Mouse (Mus musculus): ENCODE measurements around the gene Ccng1. TPM values are rescaled to one million over a fixed set of nuclear protein-coding genes. Genes with fewer than 3 reads are reported as not detected.

Ccng1 gene
- 27.8 and 29.3 TPM in 2 replicates for polyA plus RNA-seq (2015; fragmentation: Nextera tagmentation; extraction: Ambion mirVana)

DNA sequence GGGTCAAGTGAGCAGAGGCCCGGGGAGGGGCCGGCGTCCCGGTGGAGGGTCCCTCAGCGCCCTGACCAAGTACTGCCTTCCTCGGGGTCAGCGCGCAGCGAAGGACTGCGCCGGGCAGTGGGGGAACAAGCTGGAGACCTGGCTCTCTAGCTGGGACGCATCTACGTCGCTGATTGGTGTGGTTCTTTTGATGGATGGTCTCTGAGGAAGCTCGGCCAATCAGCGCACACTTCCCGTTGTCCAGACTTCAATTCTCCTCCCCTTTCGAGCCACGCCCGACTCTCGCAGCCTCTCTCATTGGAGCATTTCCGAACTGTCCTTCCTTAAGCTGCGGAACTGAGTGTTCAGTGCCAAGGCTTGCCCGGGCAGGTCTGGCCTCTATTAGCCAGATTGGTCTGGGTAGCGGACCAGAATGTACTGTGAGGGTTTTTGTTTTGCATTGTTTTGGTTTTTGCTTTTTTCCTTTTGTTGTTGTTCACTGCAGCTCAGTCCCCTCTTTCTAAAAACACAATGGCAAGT lies at the start of gene Ccng1:
Gene Ccng1, minus strand, starts transcription at position 203 of the 519 bp plus-strand sequence.
- peak; percentile 99 for ATAC-seq
- H3K4me2 ChIP-seq = peak within 1 kb of the TSS; percentile 84
- H3K9me3 ChIP-seq (replicated peaks) = no peaks in the 10 kb centered on the region
- H3K4me1 ChIP-seq = peaks cover 11% of the 10 kb centered on the region
- H3K9ac ChIP-seq = peak within 1 kb of the TSS; percentile 80
- H3K4me3 ChIP-seq = peak within 1 kb of the TSS; percentile 74
- 0 out of 2 replicates have a peak, but pooled peaks cover 3% of the 10 kb centered on the region for H3K36me3 ChIP-seq (ENCODE audit: poor library complexity, severe bottlenecking)
- under 1% methylated on average over 25 of the region's 25 CpGs for WGBS
- no peaks in the 10 kb centered on the region for H3K27me3 ChIP-seq
- H3K27ac ChIP-seq = no peak within 1 kb of the TSS

DNA sequence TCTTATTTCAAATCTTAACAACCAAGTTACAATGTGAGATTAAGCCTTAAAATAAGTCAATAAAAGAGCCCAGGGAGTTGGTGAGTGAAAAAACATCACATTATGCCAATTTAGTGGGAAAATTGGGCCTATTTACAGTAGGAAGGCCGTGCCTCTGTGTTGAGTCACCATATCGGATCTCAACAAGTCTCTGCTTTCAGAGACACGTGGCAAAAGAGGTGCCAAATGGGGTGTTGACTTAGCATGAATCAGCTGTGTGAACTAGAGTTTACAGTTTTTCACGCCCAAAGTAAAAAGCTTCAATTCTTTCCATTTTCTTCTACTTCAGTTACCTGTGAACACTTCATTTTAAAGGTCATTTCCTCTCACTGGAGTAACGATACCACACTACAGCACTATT lies 35.2 kb upstream of the Ccng1 start:
- Histone ChIP-seq H3K9me3 (replicated peaks) (no peaks in the 10 kb centered on the region), H3K27ac (no peak overlapping the region), H3K4me2 (no peak overlapping the region), H3K27me3 (no peaks in the 10 kb centered on the region), H3K4me1 (peaks cover 5% of the 10 kb centered on the region; the same call in 1 of the 2 replicates), H3K9ac (no peak overlapping the region), H3K4me3 (no peak overlapping the region), H3K36me3 (ENCODE audit: poor library complexity, severe bottlenecking) (no peaks in the 10 kb centered on the region)
- ATAC-seq = no peak
- 29% methylated on average over 5 of the region's 5 CpGs for WGBS

DNA sequence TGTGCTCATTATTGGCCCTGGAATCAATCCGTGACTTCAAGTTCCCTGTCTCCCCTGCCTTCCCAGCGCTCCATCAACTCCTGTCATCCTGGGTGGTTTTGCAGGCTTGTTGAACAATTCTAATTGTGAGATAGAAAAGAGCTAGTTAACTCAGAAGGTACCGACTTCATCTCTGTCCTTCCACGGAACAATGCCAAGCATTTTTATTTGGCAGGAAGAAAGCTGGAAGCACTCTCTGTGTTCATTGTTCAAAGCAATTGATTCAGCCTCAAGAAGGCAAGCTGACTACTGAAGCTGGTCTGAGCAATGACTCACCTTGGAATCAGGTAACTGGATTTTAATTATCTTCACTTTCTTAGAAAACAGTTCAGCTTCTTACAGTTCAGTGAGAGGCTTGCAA lies 34.6 kb upstream of the Ccng1 start:
- no peaks in the 10 kb centered on the region for H3K27me3 ChIP-seq

DNA sequence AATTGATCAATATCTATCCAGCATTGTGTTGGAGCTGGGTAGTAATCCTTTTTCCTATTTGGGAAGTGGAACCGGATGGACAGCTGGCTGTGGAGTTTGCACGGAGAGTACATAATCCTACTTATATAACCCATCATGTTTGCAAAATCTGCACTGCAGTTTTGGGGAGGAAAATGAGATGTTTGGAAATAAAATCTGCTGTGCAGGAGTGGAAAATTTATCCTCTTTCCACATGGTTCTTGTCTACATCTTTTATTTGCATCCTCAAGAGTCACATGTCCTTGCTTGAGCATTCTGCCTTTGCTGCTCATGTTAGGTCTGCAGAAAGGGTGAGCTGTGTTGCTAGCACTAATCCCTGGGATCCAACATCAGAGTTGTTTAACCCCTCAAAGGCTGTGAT lies 31.8 kb upstream of the Ccng1 start:
- 82% methylated on average over 2 of the region's 2 CpGs for WGBS
- H3K27me3 ChIP-seq = no peaks in the 10 kb centered on the region

More for the DNA sequence above, 34.6 kb upstream of the Ccng1 start:
- Histone ChIP-seq H3K36me3 (ENCODE audit: poor library complexity, severe bottlenecking) (no peaks in the 10 kb centered on the region), H3K4me1 (peaks cover 5% of the 10 kb centered on the region; the same call in 1 of the 2 replicates), H3K9me3 (replicated peaks) (no peaks in the 10 kb centered on the region), H3K27ac (no peak overlapping the region), H3K4me2 (no peak overlapping the region), H3K9ac (no peak overlapping the region), H3K4me3 (no peak overlapping the region)
- no peak for ATAC-seq
- WGBS = 40% methylated on average over 4 of the region's 4 CpGs

DNA sequence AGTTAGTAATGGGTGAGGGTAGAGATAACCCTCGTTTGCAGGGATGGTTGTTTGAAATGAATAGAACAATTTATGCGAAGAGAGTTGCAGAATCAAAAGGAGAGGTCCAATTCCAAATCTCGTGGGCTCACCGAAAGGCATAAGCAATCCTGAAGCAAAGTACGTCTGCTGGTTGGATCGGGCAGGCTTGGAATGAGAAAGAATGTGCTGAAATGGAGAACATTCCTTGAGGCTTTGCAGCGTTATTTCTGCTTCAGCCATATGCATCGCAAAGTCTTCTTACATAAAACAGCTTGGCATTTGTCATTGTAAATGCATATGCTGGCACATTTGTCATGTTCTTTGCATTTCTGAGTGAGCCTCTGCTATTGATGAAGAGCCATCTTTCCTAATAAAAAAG lies 29.2 kb upstream of the Ccng1 start:
- H3K4me3 ChIP-seq = no peak overlapping the region
- WGBS = 74% methylated on average over 8 of the region's 8 CpGs
- no peaks in the 10 kb centered on the region for H3K9me3 ChIP-seq (replicated peaks)
- no peak overlapping the region for H3K27ac ChIP-seq
- no peaks in the 10 kb centered on the region for H3K36me3 ChIP-seq (ENCODE audit: poor library complexity, severe bottlenecking)
- peak; percentile 54; the same call in 1 of the 2 replicates for ATAC-seq
- no peaks in the 10 kb centered on the region for H3K27me3 ChIP-seq
- no peak overlapping the region for H3K4me2 ChIP-seq
- H3K4me1 ChIP-seq = no peaks in the 10 kb centered on the region
- no peak overlapping the region for H3K9ac ChIP-seq

More for the DNA sequence above, 31.8 kb upstream of the Ccng1 start:
- Histone ChIP-seq H3K4me1 (peaks cover 5% of the 10 kb centered on the region; the same call in 1 of the 2 replicates), H3K4me2 (no peak overlapping the region), H3K36me3 (ENCODE audit: poor library complexity, severe bottlenecking) (no peaks in the 10 kb centered on the region), H3K9me3 (replicated peaks) (no peaks in the 10 kb centered on the region), H3K4me3 (no peak overlapping the region), H3K27ac (no peak overlapping the region), H3K9ac (no peak overlapping the region)
- no peak for ATAC-seq

DNA sequence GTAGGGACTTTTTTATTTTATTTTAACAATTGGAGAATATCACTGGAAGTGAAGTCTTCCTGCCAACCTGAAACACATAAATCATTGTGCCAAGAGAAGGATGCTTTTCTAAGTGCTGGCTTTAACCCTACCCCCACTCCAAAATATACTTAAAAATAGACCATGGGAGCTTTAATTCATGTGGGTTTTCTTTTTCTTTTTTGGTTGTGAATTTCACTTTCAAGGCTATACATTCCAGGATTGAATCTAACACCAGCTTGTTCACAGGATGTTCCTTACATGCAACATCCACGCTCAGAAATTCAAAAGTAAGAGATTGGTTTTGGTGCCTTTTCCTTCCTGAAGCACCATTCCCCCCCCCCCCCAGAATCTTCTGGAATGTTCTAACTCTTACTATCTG lies 28.2 kb upstream of the Ccng1 start:
- no peaks in the 10 kb centered on the region for H3K9me3 ChIP-seq (replicated peaks)
- no peaks in the 10 kb centered on the region for H3K36me3 ChIP-seq (ENCODE audit: poor library complexity, severe bottlenecking)
- no peak overlapping the region for H3K4me2 ChIP-seq
- no peak for ATAC-seq
- no peak overlapping the region for H3K4me3 ChIP-seq
- H3K27me3 ChIP-seq = no peaks in the 10 kb centered on the region
- 100% methylated on average over 1 of the region's 1 CpGs for WGBS
- H3K4me1 ChIP-seq = no peaks in the 10 kb centered on the region
- H3K27ac ChIP-seq = no peak overlapping the region
- H3K9ac ChIP-seq = no peak overlapping the region

DNA sequence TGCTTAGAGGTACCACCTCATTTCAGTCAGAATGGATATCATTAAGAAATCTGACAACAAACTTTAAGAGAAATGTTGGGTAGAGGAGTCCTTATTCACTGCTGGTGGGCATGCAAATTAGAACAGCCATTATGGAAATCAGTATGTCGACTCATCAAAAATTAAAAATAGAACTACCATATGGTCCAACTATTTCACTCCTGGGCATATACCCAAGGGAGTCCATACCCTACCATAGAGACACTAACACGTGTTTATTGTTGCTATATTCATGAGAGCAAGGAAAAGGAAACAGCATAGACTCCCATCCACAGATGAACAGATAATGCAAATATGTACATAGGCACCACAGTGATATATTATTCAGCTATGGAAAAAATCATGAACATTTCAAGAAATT lies 26.7 kb upstream of the Ccng1 start:
- Histone ChIP-seq H3K9me3 (replicated peaks) (no peaks in the 10 kb centered on the region), H3K9ac (no peak overlapping the region), H3K4me1 (no peaks in the 10 kb centered on the region), H3K27ac (no peak overlapping the region), H3K27me3 (no peaks in the 10 kb centered on the region), H3K4me3 (no peak overlapping the region), H3K36me3 (ENCODE audit: poor library complexity, severe bottlenecking) (no peaks in the 10 kb centered on the region), H3K4me2 (no peak overlapping the region)
- 72% methylated on average over 2 of the region's 2 CpGs for WGBS
- peak; percentile 79; the same call in 1 of the 2 replicates for ATAC-seq

DNA sequence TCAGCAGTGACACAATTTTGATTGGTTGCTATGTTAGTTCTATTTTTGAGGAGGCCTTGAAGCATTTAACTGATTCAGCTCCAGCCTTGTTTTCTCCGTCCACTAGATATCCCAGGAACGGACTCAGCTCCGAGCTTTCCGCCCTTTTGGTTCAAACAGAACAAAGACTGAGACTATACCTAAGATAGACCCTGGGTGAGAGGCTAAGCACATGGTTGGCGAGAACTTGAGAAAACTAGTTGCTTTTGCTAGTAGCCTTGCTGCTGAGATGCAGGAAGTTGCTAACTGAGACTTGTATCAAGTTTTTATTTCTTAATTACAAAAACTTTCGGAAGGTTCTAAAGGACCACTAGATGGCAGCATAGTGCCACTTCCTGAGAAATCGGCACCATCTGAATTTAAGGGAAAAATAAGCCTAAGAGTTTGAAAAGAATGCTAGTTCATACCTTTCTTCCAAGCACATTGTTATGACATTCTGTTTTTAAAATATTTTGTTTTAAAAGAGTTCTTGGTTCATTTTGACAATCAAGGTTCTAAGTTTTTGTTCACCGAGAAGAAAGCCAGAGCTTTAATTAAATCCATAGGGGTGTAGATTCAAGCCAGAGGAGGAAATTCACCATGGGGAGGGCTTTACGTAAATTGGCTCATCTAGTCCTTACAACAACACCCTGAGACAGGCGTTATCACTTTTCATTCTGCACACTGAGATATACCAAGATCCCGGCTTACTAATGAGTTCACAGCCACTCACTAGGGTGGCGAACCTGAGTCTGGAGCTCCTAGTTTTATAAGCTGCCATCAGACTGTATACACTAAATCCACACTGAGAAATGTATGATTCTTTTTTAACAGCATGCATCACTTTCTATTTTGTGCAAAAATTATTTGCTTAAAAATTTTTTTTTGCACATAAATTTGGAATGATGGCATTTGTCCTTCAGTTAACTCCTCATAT lies 20.5 kb upstream of the Ccng1 start:
- Histone ChIP-seq H3K9ac (no peak overlapping the region), H3K27ac (no peak overlapping the region), H3K4me3 (no peak overlapping the region), H3K36me3 (ENCODE audit: poor library complexity, severe bottlenecking) (no peaks in the 10 kb centered on the region), H3K9me3 (replicated peaks) (no peaks in the 10 kb centered on the region), H3K4me1 (0 out of 2 replicates have a peak, but pooled peaks cover 3% of the 10 kb centered on the region), H3K27me3 (no peaks in the 10 kb centered on the region), H3K4me2 (peak overlapping the region; percentile 8; the same call in 1 of the 2 replicates)
- WGBS = 39% methylated on average over 12 of the region's 12 CpGs
- 0 out of 2 replicates have a peak, but pooled peaks have one; percentile 50 for ATAC-seq

DNA sequence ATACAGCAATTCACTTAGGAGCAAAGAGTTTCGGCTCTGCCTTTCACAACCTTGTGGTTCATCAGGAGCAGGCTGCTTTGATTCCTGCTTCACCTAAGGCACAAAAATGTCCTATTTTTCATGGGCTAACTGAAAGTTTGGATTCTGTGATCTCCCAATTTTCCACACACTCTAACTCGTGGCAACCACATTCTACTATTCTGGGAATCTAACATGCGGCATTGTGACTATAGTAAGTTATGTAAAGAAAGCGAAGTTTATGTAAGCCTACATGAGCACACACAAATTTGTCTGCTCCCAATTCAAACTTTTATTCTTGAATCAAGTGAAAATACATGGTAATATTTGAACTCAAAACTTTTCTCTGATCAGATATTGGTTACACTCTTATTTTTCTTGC lies 9.6 kb upstream of the Ccng1 start:
- Histone ChIP-seq H3K4me3 (no peak overlapping the region), H3K4me2 (no peak overlapping the region), H3K27me3 (no peaks in the 10 kb centered on the region), H3K9me3 (replicated peaks) (no peaks in the 10 kb centered on the region), H3K4me1 (no peaks in the 10 kb centered on the region), H3K9ac (no peak overlapping the region), H3K27ac (no peak overlapping the region), H3K36me3 (ENCODE audit: poor library complexity, severe bottlenecking) (no peaks in the 10 kb centered on the region)
- ATAC-seq = no peak
- 82% methylated on average over 4 of the region's 4 CpGs for WGBS

DNA sequence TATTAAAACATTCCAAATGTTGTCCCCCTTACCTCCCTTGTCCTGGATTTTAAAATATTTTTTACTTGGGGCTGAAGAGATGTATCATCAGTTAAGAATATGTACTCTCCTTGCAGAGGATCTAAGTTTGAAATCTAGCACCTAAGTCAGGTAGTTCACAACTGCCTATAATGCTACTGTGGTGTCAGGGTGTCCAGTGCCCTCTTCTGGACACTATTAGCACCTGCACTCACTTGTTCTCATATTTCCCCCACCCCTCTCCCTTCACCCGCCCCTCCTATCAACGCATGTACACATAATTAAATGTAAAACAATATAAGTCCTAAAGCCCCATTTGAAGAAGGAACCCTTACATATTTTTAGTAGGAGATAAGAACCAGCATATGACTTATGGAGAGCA lies 8.3 kb upstream of the Ccng1 start:
- no peak for ATAC-seq
- H3K9me3 ChIP-seq (replicated peaks) = no peaks in the 10 kb centered on the region
- no peaks in the 10 kb centered on the region for H3K27me3 ChIP-seq
- no peaks in the 10 kb centered on the region for H3K36me3 ChIP-seq (ENCODE audit: poor library complexity, severe bottlenecking)
- no peak overlapping the region for H3K9ac ChIP-seq
- no peak overlapping the region for H3K4me3 ChIP-seq
- no peak overlapping the region for H3K27ac ChIP-seq
- no peaks in the 10 kb centered on the region for H3K4me1 ChIP-seq
- 35% methylated on average over 2 of the region's 2 CpGs for WGBS
- H3K4me2 ChIP-seq = no peak overlapping the region

DNA sequence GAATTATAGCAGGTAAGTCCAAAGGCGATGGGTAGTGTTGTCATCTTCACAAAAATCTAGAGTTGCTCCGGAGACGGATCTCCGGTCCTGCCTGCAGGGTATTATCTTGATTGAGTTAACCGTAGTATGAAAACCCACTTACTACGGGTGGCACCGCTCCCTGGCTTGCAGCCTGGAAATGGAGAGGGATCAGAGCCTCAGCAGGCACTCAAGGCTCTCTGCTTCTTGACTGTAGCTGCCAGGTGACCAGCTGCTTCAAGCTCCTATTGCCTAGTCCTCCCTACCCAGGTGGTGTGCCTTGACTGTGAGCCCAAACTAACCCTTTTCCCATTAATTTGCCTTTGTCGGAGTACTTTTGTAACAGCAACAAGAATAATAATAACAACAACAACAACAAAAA lies 4.8 kb upstream of the Ccng1 start:
- no peaks in the 10 kb centered on the region for H3K4me1 ChIP-seq
- no peak for ATAC-seq

DNA sequence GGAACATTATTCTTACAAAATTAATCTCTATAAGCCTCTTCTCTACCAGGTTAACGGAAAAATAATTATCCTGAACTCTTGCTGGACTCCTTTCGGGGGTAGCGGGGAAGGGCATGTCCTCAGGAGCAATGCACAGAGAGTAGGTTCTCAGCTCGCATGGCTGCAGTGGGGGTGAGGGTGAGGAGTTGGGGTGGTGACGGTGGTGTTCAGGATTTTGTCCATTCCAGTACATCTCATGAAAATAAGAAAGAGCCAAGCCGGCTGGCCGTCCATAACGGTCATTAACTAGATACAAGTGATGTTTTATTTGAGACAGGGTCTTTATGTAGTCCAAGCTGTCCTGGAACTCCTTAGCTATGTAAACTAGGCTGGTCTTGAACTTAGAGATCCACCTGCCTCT lies 857 bp upstream of the Ccng1 start:
- H3K4me2 ChIP-seq = peak overlapping the region; percentile 84; the same call in 1 of the 2 replicates
- WGBS = 82% methylated on average over 8 of the region's 8 CpGs
- no peak overlapping the region; the same call in 1 of the 2 replicates for H3K9ac ChIP-seq

More for the DNA sequence above, 4.8 kb upstream of the Ccng1 start:
- Histone ChIP-seq H3K27ac (no peak overlapping the region), H3K27me3 (no peaks in the 10 kb centered on the region), H3K4me3 (no peak overlapping the region), H3K36me3 (ENCODE audit: poor library complexity, severe bottlenecking) (no peaks in the 10 kb centered on the region), H3K4me2 (no peak overlapping the region), H3K9me3 (replicated peaks) (no peaks in the 10 kb centered on the region), H3K9ac (no peak overlapping the region)
- WGBS = 81% methylated on average over 8 of the region's 8 CpGs

More for the DNA sequence above, 857 bp upstream of the Ccng1 start:
- Histone ChIP-seq H3K4me3 (no peak overlapping the region), H3K27me3 (no peaks in the 10 kb centered on the region), H3K27ac (no peak overlapping the region), H3K4me1 (peaks cover 11% of the 10 kb centered on the region), H3K36me3 (ENCODE audit: poor library complexity, severe bottlenecking) (0 out of 2 replicates have a peak, but pooled peaks cover 3% of the 10 kb centered on the region), H3K9me3 (replicated peaks) (no peaks in the 10 kb centered on the region)
- ATAC-seq = no peak
